Mouse (Mus musculus): ENCODE measurements at regions not wholly inside any gene's neighbourhood (a gene's known extent, or its start where the extent isn't known, plus 50 kb on each side); places are given as distances from the start of the nearest gene placed in this dataset.

- DNase-seq: peak; percentile 12
Measured at GRCm38 (mm10) chr12:110082921-110083320, 195.9 kb upstream of the Dio3 start.

GRCm38 (mm10) chr12:110083471-110083870, 195.4 kb upstream of the Dio3 start:
- no peak for DNase-seq

GRCm38 (mm10) chr12:110086921-110087320, 191.9 kb upstream of the Dio3 start:
- DNase-seq: no peak

GRCm38 (mm10) chr12:110087812-110088211, 191.1 kb upstream of the Dio3 start:
- no peak for DNase-seq

GRCm38 (mm10) chr12:110102186-110102585, 176.7 kb upstream of the Dio3 start:
- no peak for DNase-seq

GRCm38 (mm10) chr12:110112051-110112722, 166.7 kb upstream of the Dio3 start:
- no peak for DNase-seq

GRCm38 (mm10) chr12:110112723-110113105, 166.2 kb upstream of the Dio3 start:
- no peak for DNase-seq

GRCm38 (mm10) chr12:110120141-110120540, 158.7 kb upstream of the Dio3 start:
- DNase-seq: no peak

- no peak for DNase-seq
Measured at GRCm38 (mm10) chr12:110122976-110123375, 155.9 kb upstream of the Dio3 start.

- no peak for DNase-seq
Measured at GRCm38 (mm10) chr12:110126525-110126924, 152.3 kb upstream of the Dio3 start.

GRCm38 (mm10) chr12:110145379-110145778, 133.5 kb upstream of the Dio3 start:
- DNase-seq: no peak

- DNase-seq: no peak
Measured at GRCm38 (mm10) chr12:110154225-110154962, 124.5 kb upstream of the Dio3 start.

- peak; percentile 17 for DNase-seq
Measured at GRCm38 (mm10) chr12:110154963-110155325, 123.9 kb upstream of the Dio3 start.

GRCm38 (mm10) chr12:110156441-110156840, 122.4 kb upstream of the Dio3 start:
- no peak for DNase-seq

GRCm38 (mm10) chr12:110157998-110158747, 120.7 kb upstream of the Dio3 start:
- no peak for DNase-seq

- DNase-seq: no peak
Measured at GRCm38 (mm10) chr12:110161306-110161705, 117.6 kb upstream of the Dio3 start.

- no peak for DNase-seq
Measured at GRCm38 (mm10) chr12:110165462-110165861, 113.4 kb upstream of the Dio3 start.

- no peak for DNase-seq
Measured at GRCm38 (mm10) chr12:110168407-110168806, 110.5 kb upstream of the Dio3 start.

GRCm38 (mm10) chr12:110169261-110169660, 109.6 kb upstream of the Dio3 start:
- DNase-seq: no peak

- DNase-seq: no peak
Measured at GRCm38 (mm10) chr12:110170496-110170895, 108.4 kb upstream of the Dio3 start.

- DNase-seq: no peak
Measured at GRCm38 (mm10) chr12:110177826-110178225, 101.0 kb upstream of the Dio3 start.

- no peak for DNase-seq
Measured at GRCm38 (mm10) chr12:110183473-110183872, 95.4 kb upstream of the Dio3 start.

GRCm38 (mm10) chr12:110185399-110185798, 93.5 kb upstream of the Dio3 start:
- no peak for DNase-seq

All from gastrocnemius, postnatal 10 days (tissue).